Mouse (Mus musculus): Measurements from ENCODE around the gene Kmt5c.

Kmt5c gene

GRCm38 (mm10) chr7:4739544-4740275 lies at the start of gene Kmt5c:
Gene Kmt5c, plus strand, starts transcription at chr7:4740115.
- peak; percentile 93 to 95 for DNase-seq (ENCODE audit: low spot score in 2 of 2)

GRCm38 (mm10) chr7:4690387-4690786 lies 49.5 kb upstream of the Kmt5c start, which contains the start of gene Brsk1:
Gene Brsk1, plus strand, starts transcription at chr7:4690604.
- no peak for DNase-seq (ENCODE audit: low spot score in 2 of 2)

- DNase-seq (ENCODE audit: low spot score in 2 of 2): no peak
Measured at GRCm38 (mm10) chr7:4690951-4691653, 48.8 kb upstream of the Kmt5c start.

- DNase-seq (ENCODE audit: low spot score in 2 of 2): no peak
Measured at GRCm38 (mm10) chr7:4693004-4693403, 46.9 kb upstream of the Kmt5c start.

- no peak for DNase-seq (ENCODE audit: low spot score in 2 of 2)
Measured at GRCm38 (mm10) chr7:4702334-4702733, 37.6 kb upstream of the Kmt5c start.

- no peak for DNase-seq (ENCODE audit: low spot score in 2 of 2)
Measured at GRCm38 (mm10) chr7:4703195-4703594, 36.7 kb upstream of the Kmt5c start.

- peak; percentile 48 to 75 for DNase-seq (ENCODE audit: low spot score in 2 of 2)
Measured at GRCm38 (mm10) chr7:4705098-4705497, 34.8 kb upstream of the Kmt5c start.

- no peak for DNase-seq (ENCODE audit: low spot score in 2 of 2)
Measured at GRCm38 (mm10) chr7:4712594-4712993, 27.3 kb upstream of the Kmt5c start.

- DNase-seq (ENCODE audit: low spot score in 2 of 2): no peak
Measured at GRCm38 (mm10) chr7:4716955-4717354, 23.0 kb upstream of the Kmt5c start.

- DNase-seq (ENCODE audit: low spot score in 2 of 2): no peak
Measured at GRCm38 (mm10) chr7:4719276-4719675, 20.6 kb upstream of the Kmt5c start.

GRCm38 (mm10) chr7:4723508-4723907 lies 16.4 kb upstream of the Kmt5c start:
- DNase-seq (ENCODE audit: low spot score in 2 of 2): no peak

GRCm38 (mm10) chr7:4724359-4724758 lies 15.6 kb upstream of the Kmt5c start:
- no peak for DNase-seq (ENCODE audit: low spot score in 2 of 2)

GRCm38 (mm10) chr7:4725169-4725568 lies 14.7 kb upstream of the Kmt5c start, which contains the start of gene Tmem150b:
Gene Tmem150b, minus strand, starts transcription at chr7:4725249.
- no peak for DNase-seq (ENCODE audit: low spot score in 2 of 2)

GRCm38 (mm10) chr7:4731090-4731489 lies 8.8 kb upstream of the Kmt5c start:
- DNase-seq (ENCODE audit: low spot score in 2 of 2): no peak

- DNase-seq (ENCODE audit: low spot score in 2 of 2): no peak
Measured at GRCm38 (mm10) chr7:4732968-4733392, 6.9 kb upstream of the Kmt5c start.

GRCm38 (mm10) chr7:4739041-4739543 lies 823 bp upstream of the Kmt5c start:
- DNase-seq (ENCODE audit: low spot score in 2 of 2): no peak

- DNase-seq (ENCODE audit: low spot score in 2 of 2): no peak
Measured at GRCm38 (mm10) chr7:4740309-4740727, 403 bp downstream of the Kmt5c start.

GRCm38 (mm10) chr7:4741151-4741550 lies 1.2 kb downstream of the Kmt5c start:
- DNase-seq (ENCODE audit: low spot score in 2 of 2): peak; percentile 76 to 84

- DNase-seq (ENCODE audit: low spot score in 2 of 2): peak in 1 of 2 experiments; percentile 46
Measured at GRCm38 (mm10) chr7:4741672-4742481, 2.0 kb downstream of the Kmt5c start.

GRCm38 (mm10) chr7:4742482-4742819 lies 2.5 kb downstream of the Kmt5c start:
- no peak for DNase-seq (ENCODE audit: low spot score in 2 of 2)

GRCm38 (mm10) chr7:4743354-4743753 lies 3.4 kb downstream of the Kmt5c start:
- DNase-seq (ENCODE audit: low spot score in 2 of 2): peak in 1 of 2 experiments; percentile 53

GRCm38 (mm10) chr7:4744886-4745285 lies 5.0 kb downstream of the Kmt5c start:
- no peak for DNase-seq (ENCODE audit: low spot score in 2 of 2)

Measured in spleen, postnatal 4 days (tissue).